Mouse (Mus musculus) thymus, adult 2 months (tissue): ENCODE data around the gene Olfr221.

ENCODE experiments used
- CTCF ChIP-seq: fragments of 200-500 bp; IDR thresholded peaks from 2 replicates; pipeline ENCODE4 v1.5.1; 2012; ENCODE audit warnings: mild to moderate bottlenecking, control low read depth, low read length, moderate library complexity, borderline replicate concordance; ENCODE audit not compliant: control insufficient read depth, poor library complexity, insufficient read depth; ENCODE audit errors: extremely low read depth
- POLR2A ChIP-seq: fragments of 200-500 bp; IDR thresholded peaks from 2 replicates; pipeline ENCODE4 v1.6.1; 2012; ENCODE audit warnings: mild to moderate bottlenecking, low read length, control low read depth, moderate library complexity; ENCODE audit not compliant: control insufficient read depth, poor library complexity, insufficient read depth; ENCODE audit errors: extremely low read depth

- TF ChIP-seq CTCF (no peak), POLR2A (no peak)
Measured at GRCm38 (mm10) chr14:52017662-52018061, 24.6 kb downstream of the Olfr221 start.
